Mouse (Mus musculus) urinary bladder, postnatal 36 days (tissue): ENCODE results near the gene Gm20388.

Source experiments
- DNase-seq, 2 experiments: peaks; one replicate each; pipeline ENCODE4 v3.0.0; 2022; ENCODE audit warnings: low spot score in 2 of 2, mixed read lengths in 1 of 2

Gene Gm20388

GRCm38 (mm10) chr8:120335262-120336086 is 424.8 kb downstream of the Gm20388 start:
- DNase-seq: peak in 1 of 2 experiments; percentile 40

DNA sequence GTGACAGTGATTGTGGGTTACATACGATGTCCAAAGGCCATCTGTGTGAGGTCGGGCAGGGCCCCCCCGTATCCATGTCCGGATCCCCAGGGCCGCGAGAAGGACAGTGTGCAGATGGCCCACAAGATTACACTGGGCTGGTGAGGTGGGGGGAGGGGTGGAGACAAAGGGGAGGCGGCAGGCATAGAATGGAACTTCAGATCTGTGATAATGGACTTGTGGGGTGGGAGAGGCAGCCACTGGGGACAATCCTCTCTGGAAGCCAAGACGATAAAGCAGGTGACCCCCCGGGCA is 425.4 kb downstream of the Gm20388 start:
- DNase-seq: no peak

DNA sequence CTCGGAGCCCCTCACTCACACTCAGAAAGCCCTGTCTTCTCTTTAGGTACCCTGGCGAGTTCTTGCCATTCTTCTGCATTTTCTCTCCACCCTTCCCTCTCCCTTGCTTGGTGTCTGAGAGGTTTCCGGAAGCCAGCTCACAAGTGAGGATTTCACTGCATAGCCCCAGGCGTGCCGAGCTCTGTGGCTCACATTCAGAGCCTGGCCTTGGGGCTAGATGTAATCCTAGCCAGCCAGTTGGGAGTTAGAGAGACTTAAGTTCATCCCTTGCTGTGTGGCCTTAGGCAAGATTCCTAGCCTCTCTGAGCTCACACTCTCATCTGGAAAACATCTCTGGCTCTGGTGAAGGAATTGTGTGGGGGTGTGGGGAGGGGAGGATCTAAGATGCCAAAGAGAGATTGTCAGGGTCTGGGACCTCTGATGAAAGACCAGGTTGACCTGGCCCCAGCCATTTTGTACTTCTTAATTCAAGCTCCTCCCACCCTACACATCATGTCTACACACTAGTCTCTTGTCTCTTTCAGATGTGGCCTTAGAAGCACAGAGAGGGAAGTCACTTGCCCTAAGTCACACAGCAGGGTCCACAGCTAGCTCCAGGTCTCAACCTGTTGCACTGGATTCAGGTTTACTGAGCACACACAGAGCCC is 426.4 kb downstream of the Gm20388 start:
- no peak for DNase-seq

DNA sequence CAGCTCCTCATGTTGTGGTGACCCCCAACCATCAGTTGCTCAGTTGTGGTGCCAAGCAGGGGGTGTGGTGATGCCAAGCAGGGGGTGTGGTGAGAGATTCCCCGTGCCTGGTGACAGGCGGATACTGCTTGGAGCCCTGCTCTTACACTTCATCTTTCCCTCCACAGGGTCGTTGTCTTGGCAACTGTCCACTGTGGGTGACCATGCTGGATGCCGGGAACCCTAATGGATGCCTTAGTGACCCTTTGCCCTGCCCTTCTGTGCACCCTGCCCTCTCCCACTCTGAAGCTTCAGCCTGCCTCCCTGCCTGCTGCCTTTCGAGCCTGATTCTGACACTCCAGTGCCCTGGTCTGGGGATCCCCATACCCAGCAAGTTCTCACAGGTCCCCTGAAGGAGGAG is 427.0 kb downstream of the Gm20388 start:
- no peak for DNase-seq

- no peak for DNase-seq
Measured at GRCm38 (mm10) chr8:120338678-120339077, 428.0 kb downstream of the Gm20388 start.

DNA sequence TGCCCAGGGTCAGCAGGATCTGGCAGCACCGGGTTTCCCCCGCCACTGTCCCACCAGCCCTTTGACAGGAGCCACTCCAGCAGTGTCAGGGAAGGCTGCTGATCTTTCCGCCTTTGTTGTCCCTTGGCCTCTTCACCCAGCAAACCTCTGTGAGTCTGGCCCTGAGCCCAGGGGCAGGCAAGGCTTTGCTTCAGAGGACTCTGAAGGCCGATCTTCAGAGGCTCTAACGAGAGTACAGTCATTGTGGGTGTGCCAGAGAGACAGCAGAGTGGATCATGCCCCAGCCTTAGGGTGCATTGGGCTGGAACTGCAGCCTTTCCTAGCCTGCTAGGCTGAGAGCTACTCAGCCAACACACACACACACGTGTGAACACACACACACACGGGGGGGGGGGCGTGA is 429.1 kb downstream of the Gm20388 start:
- DNase-seq: peak in 1 of 2 experiments; percentile 47

GRCm38 (mm10) chr8:120341124-120341523 is 430.5 kb downstream of the Gm20388 start:
- no peak for DNase-seq

DNA sequence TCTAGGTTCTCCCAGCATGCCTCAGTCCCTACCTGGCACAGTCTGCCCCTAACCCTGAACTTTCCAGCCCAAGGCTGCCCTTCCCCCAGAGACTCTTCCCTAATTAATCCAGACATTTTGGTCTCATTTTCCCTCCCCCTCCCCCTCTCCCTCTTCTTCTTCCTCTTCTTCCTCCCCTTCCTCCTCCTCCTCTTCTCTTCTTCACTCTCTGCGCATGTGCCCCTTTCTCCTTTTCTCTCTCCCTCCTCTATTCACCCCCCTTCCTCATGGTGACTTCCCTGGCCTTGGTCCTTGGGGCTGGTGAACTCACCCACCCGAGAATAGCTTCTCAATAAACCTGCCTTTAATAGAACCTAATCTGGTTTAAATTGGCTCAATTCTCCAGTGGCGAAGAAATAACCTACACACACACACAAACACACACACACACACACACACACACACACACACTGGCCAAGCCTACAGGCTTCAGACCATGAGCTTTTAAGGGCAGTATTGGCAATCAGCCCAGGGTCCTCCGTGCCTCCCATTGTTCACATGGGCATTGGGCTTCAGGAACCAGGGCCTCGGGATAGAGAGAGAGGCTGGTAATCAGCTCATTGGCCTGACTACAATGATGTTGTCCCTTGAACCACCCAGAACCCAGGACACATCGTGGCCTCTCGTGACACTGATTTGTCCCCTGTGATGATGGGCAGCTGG is 432.4 kb downstream of the Gm20388 start:
- no peak for DNase-seq

- no peak for DNase-seq
Measured at GRCm38 (mm10) chr8:120343582-120343981, 432.9 kb downstream of the Gm20388 start.

GRCm38 (mm10) chr8:120344166-120344565 is 433.5 kb downstream of the Gm20388 start:
- DNase-seq: no peak

DNA sequence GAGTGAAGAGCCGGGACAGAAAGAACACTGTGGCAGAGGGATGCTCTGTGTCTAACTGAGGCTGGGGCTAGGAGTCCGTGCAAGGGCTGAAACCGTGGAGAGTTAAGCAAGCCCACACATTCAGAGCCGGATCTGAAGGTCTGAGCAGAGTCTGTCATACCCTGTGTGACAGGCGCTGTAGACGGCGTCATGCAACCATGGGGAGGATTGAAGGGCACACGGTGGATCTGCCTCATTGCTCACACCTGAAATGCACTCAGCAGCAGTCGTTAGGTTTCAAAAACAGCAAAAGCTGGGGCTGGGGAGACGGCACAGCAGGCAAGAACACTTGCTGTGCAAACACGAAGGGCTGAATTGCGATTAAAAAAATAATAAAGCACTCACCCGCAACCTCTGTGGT is 433.9 kb downstream of the Gm20388 start:
- no peak for DNase-seq

DNA sequence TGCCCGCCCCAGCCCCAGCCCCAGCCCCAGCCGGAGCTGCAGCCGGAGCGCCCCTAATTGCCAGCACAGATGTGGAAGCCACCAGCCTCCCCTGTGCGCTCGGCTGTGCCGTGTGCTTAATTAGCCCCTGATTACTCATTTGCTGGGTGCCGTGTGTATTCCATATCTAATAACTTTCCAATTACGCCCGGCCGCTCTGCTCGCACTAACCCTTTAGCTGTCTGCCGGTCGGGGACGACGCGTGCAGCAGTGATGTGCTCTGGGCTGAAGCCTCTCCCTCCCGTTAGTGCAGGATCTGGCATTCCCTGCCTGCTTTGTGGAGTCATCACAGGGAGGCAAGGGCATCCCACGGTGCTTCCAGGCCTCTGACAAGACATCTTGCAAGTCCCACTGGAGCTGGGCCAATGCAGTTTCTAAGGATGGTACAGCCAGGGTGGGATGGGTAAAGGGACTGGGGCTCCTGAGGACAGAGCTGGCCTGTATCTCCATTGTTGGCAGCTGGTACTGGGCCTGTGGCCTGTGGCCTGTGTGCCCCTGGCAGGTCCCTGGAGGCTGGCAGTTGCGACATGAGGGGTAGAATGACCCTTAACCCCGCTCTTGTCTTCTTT is 437.2 kb downstream of the Gm20388 start:
- peak in 1 of 2 experiments; percentile 45 for DNase-seq

- no peak for DNase-seq
Measured at GRCm38 (mm10) chr8:120348922-120349321, 438.3 kb downstream of the Gm20388 start.

- no peak for DNase-seq
Measured at GRCm38 (mm10) chr8:120351332-120352071, 440.9 kb downstream of the Gm20388 start.

GRCm38 (mm10) chr8:120352096-120352495 is 441.5 kb downstream of the Gm20388 start:
- DNase-seq: no peak

GRCm38 (mm10) chr8:120356067-120356466 is 445.4 kb downstream of the Gm20388 start:
- DNase-seq: no peak

- DNase-seq: no peak
Measured at GRCm38 (mm10) chr8:120357504-120357903, 446.9 kb downstream of the Gm20388 start.

- peak in 1 of 2 experiments; percentile 50 for DNase-seq
Measured at GRCm38 (mm10) chr8:120361301-120361700, 450.7 kb downstream of the Gm20388 start.

GRCm38 (mm10) chr8:120363552-120364071 is 453.0 kb downstream of the Gm20388 start:
- DNase-seq: peak in 1 of 2 experiments; percentile 80

- DNase-seq: peak in 1 of 2 experiments; percentile 47
Measured at GRCm38 (mm10) chr8:120364093-120364725, 453.6 kb downstream of the Gm20388 start.

DNA sequence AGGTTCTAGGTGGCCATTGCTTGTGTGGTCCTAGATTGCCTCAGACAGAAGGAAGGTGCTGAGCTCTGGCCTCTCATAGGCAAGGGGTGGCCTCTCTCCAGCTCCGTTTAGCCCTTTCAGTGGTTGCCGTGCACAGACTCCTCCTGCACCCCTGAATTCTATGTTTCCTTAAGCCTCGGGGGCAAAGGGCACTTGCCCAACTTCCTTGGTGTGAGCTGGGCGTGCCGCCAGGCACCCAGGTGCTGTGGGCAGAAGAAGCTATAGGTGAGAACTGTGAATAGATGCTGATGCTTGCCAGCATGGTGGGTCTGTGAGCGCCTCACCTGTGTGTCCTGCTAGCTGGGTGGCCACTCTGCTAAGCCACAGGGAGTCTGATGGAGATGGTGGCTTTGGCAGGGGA is 456.2 kb downstream of the Gm20388 start:
- no peak for DNase-seq
